Mouse (Mus musculus) cerebral cortex, adult 2 months (tissue): ENCODE data around the gene Lipc.

Experiments
- WGBS: fragments of 180-500 bp; shearing (Covaris S2); methylation state at CpG from one replicate; pipeline ENCODE4 v1.1.7; 2018; 5-methylcytosine and 5-hydroxymethylcytosine counted together

Gene Lipc

GRCm38 (mm10) chr9:70911163-70911562 is 40.9 kb downstream of the Lipc start:
- 77% methylated on average over 4 of the region's 4 CpGs for WGBS

DNA sequence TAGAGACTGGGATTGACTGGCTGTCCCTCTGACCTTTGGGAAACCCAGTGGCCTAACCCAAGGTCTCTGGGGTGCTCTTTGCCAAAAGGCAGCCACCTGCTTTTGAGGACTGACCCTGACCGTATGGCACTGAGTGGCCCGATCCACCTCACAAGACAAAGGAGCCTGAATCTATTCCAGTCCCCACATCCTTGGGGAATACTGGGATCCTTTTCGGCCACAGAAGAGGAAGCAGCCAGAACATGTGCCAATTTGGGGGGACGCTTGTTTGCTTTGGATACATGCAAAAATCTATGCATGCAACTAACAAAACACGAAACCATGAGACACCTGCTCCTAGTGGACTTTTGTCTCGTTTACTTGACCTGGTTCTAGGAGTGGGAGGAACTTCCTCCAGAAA is 41.7 kb downstream of the Lipc start:
- 72% methylated on average over 6 of the region's 6 CpGs for WGBS

- 68% methylated on average over 11 of the region's 11 CpGs for WGBS
Observed at GRCm38 (mm10) chr9:70902821-70903730, 49.0 kb downstream of the Lipc start.

DNA sequence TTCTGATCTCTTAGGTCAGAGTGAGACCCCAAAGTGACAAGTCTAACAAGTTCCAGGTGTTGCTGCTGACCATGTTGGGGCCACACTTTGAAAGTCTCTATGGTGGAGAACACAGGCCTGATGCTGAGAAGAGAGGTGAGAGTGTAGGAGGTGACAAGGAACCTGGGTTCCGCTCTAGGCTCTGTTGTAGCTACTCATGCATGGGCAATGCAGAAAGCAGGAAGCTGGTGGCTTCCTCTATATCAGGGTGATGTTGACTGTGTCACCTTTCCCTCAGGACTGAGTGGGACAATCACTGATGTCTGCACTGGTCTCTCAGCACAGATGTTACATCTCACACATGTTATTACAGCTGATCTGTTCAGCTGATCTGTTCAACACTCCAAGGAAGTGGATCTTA is 57.8 kb downstream of the Lipc start:
- 100% methylated on average over 1 of the region's 1 CpGs for WGBS

GRCm38 (mm10) chr9:70893526-70893925 is 58.5 kb downstream of the Lipc start:
- WGBS, result 80% methylated on average over 3 of the region's 3 CpGs

DNA sequence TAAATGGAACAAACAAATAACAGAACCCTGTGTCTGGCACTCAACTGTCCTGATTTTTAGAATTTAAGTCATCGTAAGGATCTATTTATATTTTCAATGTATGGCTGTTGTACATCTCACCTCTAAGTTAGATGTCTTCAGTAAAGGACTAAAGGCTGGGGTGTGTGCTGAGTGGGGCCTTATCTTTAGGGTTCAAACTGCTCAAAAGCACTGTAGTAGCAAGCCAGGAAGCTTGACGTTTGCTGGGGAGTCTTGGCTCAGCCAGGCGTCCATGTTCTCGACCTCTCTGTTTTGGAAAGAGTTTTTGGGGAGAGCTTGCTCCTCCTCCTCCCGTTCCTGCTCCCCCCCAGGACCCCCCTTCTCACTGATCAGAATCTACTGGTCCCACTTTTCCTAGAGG is 59.4 kb downstream of the Lipc start:
- 87% methylated on average over 5 of the region's 5 CpGs for WGBS

DNA sequence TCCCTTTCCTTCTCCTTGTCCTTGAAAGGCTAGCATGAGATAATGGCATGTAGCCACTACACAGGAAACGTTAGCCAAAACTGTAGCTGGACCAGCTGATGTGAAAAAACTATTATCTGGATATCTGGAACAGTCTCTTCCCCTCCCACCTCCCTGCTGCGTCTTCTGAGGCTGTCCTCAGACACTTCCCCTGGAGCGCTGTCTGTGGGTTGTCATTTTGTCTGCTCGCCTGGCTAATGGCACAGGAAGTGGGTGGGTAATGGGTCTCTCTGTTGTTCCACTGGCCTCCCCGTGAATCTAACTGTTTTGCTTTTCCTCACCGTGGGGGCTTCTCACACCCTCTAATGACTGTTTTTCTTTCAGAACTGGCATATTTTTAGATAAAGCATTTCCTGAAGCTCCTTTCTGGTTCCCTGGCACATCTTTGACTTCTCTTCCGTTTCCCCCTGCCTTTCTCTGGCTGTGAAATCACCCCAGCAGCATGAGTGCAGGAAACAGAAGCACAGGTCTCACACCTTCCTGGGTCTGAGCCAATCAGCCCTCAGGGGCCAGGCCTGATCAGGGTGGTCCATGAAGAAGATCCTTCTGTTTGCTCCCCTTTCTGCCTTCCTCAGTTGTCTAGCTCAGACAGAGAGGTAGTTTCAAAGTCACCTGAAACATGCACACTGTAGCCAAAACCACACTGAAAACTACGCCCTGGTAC is 60.4 kb downstream of the Lipc start:
- WGBS, result 42% methylated on average over 8 of the region's 8 CpGs

GRCm38 (mm10) chr9:70890736-70891135 is 61.3 kb downstream of the Lipc start:
- WGBS, result 87% methylated on average over 7 of the region's 7 CpGs

DNA sequence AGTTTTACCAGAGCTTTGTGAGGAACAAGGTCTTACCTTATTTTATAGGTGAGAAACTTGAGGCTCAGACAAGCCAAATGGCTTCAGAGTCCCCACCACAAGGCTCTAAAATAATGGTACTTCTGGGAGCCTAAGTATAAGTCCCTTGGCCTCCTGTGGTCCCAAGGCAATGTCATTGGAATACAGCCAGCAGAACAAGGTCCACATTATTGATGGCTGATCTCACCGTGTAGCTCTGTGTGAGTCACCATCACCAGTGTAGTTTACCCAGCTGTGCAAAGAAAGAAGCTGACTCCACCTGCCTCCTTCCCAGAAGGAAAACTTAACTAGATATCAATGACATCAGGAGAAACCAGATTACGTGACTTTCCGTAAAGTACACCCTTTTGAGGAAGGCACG is 63.1 kb downstream of the Lipc start:
- WGBS, result 67% methylated on average over 4 of the region's 4 CpGs

DNA sequence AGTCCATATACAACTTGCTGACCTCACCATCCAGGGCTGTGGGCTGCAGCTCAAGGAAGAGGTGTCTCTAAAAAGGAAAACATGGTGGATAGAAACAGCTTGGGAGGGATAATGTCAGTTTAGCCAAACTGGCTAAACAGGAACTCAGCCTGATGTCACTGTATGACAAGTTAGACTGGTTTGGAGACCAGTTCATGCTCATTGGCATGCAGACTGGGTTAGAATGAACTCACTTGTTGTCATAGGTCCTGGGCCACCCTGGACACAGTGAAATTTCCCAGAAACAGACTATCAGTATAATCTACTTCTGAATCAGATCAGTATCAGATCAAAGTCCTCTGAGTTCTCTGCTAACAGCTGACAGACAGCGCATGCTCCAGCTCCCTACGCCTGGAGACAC is 63.5 kb downstream of the Lipc start:
- WGBS, result 88% methylated on average over 2 of the region's 2 CpGs

DNA sequence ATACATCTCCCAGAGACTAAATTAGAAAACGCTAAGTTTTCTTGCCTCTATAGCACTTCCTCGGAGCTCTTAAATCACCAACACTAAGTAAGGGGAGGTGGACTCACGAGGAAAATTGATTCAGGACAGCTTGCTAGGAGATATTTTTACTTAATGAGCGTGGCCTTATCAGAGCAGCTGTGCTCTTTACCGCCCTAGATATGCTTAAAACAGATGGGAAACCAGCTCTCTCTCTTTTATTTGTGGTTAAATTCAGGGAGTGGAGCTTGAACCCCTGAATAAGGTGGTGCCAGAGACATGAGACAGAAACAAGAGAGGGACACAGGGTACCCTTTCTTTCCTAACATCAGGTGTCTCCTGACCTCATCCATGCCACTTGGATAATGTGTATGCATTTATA is 70.0 kb downstream of the Lipc start:
- WGBS, result 53% methylated on average over 5 of the region's 5 CpGs

GRCm38 (mm10) chr9:70878157-70878556 is 73.9 kb downstream of the Lipc start:
- 33% methylated on average over 5 of the region's 5 CpGs for WGBS

- 57% methylated on average over 4 of the region's 4 CpGs for WGBS
Observed at GRCm38 (mm10) chr9:70875490-70875889, 76.5 kb downstream of the Lipc start.

GRCm38 (mm10) chr9:70875059-70875458 is 77.0 kb downstream of the Lipc start:
- 75% methylated on average over 4 of the region's 4 CpGs for WGBS

- 86% methylated on average over 8 of the region's 8 CpGs for WGBS
Observed at GRCm38 (mm10) chr9:70872675-70873074, 79.4 kb downstream of the Lipc start.

GRCm38 (mm10) chr9:70870326-70870725 is 81.7 kb downstream of the Lipc start:
- WGBS, result 97% methylated on average over 4 of the region's 4 CpGs

GRCm38 (mm10) chr9:70869169-70869873 is 82.7 kb downstream of the Lipc start:
- 56% methylated on average over 5 of the region's 5 CpGs for WGBS

GRCm38 (mm10) chr9:70867381-70867780 is 84.6 kb downstream of the Lipc start:
- WGBS, result 54% methylated on average over 4 of the region's 4 CpGs

DNA sequence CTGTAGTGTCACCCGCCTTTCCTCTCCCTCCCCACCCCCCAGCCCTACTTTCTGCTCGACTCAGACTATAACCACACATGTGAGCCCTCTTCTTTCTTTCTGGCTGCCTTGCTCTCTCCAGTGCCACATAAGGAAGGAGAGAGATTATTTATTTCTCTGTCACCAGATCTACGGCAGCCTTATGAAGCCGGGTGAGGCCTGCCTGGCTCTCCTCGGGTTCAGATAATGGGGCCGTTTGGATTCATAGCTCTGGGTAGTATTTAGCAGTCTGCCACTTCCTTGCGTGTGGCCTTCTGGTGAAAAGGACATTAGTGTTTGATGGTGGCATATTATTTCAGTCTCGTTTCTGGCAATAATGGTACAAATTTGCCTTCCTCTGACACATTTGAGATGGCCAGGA is 88.0 kb downstream of the Lipc start:
- WGBS, result 63% methylated on average over 8 of the region's 8 CpGs

GRCm38 (mm10) chr9:70863299-70863698 is 88.7 kb downstream of the Lipc start:
- 47% methylated on average over 8 of the region's 8 CpGs for WGBS

DNA sequence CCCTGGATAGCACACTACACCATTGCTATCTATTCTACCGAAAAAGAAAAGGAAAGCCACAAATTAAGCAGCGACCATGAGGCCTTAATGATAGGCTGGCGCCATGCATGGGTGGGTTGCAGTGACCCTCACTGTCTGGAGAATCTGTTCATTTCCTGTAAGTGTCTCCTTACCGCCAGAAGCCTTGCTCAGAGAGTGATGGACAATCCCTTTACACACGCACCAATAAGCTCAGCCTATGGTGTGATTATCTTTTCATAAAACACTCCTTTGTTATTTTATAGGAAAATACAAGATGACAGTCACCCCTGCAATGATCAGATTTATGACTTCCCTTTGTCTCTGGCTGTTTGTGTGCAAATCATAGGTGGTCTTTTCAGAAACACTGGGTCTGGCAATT is 92.8 kb downstream of the Lipc start:
- WGBS, result 91% methylated on average over 5 of the region's 5 CpGs

DNA sequence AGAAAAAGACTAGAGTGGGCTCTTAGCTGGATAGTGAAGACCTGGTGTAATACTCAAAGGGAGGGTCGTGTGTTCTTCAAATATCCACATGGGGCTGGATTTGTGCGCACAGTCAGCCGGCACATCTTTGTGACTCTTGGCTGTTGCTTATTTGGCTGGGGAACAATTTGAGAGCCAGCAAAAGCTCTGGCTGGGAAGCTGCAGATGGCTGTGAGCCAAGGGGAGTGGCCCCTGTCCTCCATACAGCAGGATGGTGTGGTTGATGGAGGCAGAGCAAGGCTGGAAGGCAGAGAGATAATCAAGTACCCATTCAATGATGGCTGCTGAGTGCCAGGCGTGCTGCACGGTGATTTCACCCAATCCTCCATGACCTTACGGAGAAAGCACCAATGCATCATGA is 96.2 kb downstream of the Lipc start:
- WGBS, result 64% methylated on average over 6 of the region's 6 CpGs
